Mouse (Mus musculus): Measurements from ENCODE around the gene Plce1. TPM values are rescaled to one million over a fixed set of nuclear protein-coding genes. Genes with fewer than 3 reads are reported as not detected.

The Plce1 gene
- polyA plus RNA-seq, 1 experiment from 2014 or later, result 2.0 TPM

- H3K27ac ChIP-seq (ENCODE audit: low read length), result no peak overlapping the region
- H3K27me3 ChIP-seq (replicated peaks; ENCODE audit: insufficient read depth, low read length), result no peaks in the 10 kb centered on the region
- ATAC-seq (no peak), DNase-seq (ENCODE audit: low spot score) (no peak)
- H3K9me3 ChIP-seq (ENCODE audit: low read length), result no peaks in the 10 kb centered on the region
- no peaks in the 10 kb centered on the region for H3K36me3 ChIP-seq (ENCODE audit: insufficient read depth, low read length)
- H3K4me2 ChIP-seq (replicated peaks; ENCODE audit: low read depth, low read length), result no peak overlapping the region
- no peaks in the 10 kb centered on the region for H3K4me1 ChIP-seq (ENCODE audit: insufficient read depth, low read depth, low read length)
- TF ChIP-seq EP300 (IDR thresholded peaks at IDR 0.05), result no peak
- no peak for TF ChIP-seq CTCF (IDR thresholded peaks at IDR 0.05)
- WGBS, result 59% methylated on average over 12 of the region's 12 CpGs
- H3K4me3 ChIP-seq (ENCODE audit: low read depth, low read length), result no peak overlapping the region
- H3K9ac ChIP-seq (replicated peaks; ENCODE audit: low read depth), result no peak overlapping the region
Observed at GRCm38 (mm10) chr19:38507251-38507965, 26.5 kb downstream of the Plce1 start.

GRCm38 (mm10) chr19:38507966-38508625, 27.2 kb downstream of the Plce1 start:
- TF ChIP-seq CTCF (IDR thresholded peaks at IDR 0.05) (no peak), EP300 (IDR thresholded peaks at IDR 0.05) (no peak)
- Histone ChIP-seq H3K36me3 (ENCODE audit: insufficient read depth, low read length) (no peaks in the 10 kb centered on the region), H3K9ac (replicated peaks; ENCODE audit: low read depth) (no peak overlapping the region), H3K4me2 (replicated peaks; ENCODE audit: low read depth, low read length) (no peak overlapping the region), H3K27me3 (replicated peaks; ENCODE audit: insufficient read depth, low read length) (no peaks in the 10 kb centered on the region), H3K27ac (ENCODE audit: low read length) (no peak overlapping the region), H3K4me3 (ENCODE audit: low read depth, low read length) (no peak overlapping the region), H3K9me3 (ENCODE audit: low read length) (no peaks in the 10 kb centered on the region), H3K4me1 (ENCODE audit: insufficient read depth, low read depth, low read length) (no peaks in the 10 kb centered on the region)
- no peak for DNase-seq (ENCODE audit: low spot score)
- 74% methylated on average over 9 of the region's 9 CpGs for WGBS
- no peak for ATAC-seq

GRCm38 (mm10) chr19:38514417-38515184, 33.7 kb downstream of the Plce1 start:
- ATAC-seq (peak; percentile 26; the same call in 1 of the 2 replicates), DNase-seq (ENCODE audit: low spot score) (peak; percentile 11)
- no peaks in the 10 kb centered on the region for H3K27me3 ChIP-seq (replicated peaks; ENCODE audit: insufficient read depth, low read length)
- TF ChIP-seq EP300 (IDR thresholded peaks at IDR 0.05) (no peak), CTCF (IDR thresholded peaks at IDR 0.05) (no peak)
- no peak overlapping the region for H3K27ac ChIP-seq (ENCODE audit: low read length)
- H3K9ac ChIP-seq (replicated peaks; ENCODE audit: low read depth), result no peak overlapping the region
- H3K9me3 ChIP-seq (ENCODE audit: low read length), result no peaks in the 10 kb centered on the region
- H3K4me1 ChIP-seq (ENCODE audit: insufficient read depth, low read depth, low read length), result no peaks in the 10 kb centered on the region
- no peak overlapping the region for H3K4me3 ChIP-seq (ENCODE audit: low read depth, low read length)
- H3K4me2 ChIP-seq (replicated peaks; ENCODE audit: low read depth, low read length), result no peak overlapping the region
- 56% methylated on average over 5 of the region's 5 CpGs for WGBS
- no peaks in the 10 kb centered on the region for H3K36me3 ChIP-seq (ENCODE audit: insufficient read depth, low read length)

- 51% methylated on average over 3 of the region's 3 CpGs for WGBS
- Histone ChIP-seq H3K4me3 (ENCODE audit: low read depth, low read length) (no peak overlapping the region), H3K9ac (replicated peaks; ENCODE audit: low read depth) (no peak overlapping the region), H3K9me3 (ENCODE audit: low read length) (no peaks in the 10 kb centered on the region), H3K36me3 (ENCODE audit: insufficient read depth, low read length) (no peaks in the 10 kb centered on the region), H3K4me1 (ENCODE audit: insufficient read depth, low read depth, low read length) (no peaks in the 10 kb centered on the region), H3K27ac (ENCODE audit: low read length) (no peak overlapping the region), H3K4me2 (replicated peaks; ENCODE audit: low read depth, low read length) (no peak overlapping the region), H3K27me3 (replicated peaks; ENCODE audit: insufficient read depth, low read length) (no peaks in the 10 kb centered on the region)
- ATAC-seq (no peak), DNase-seq (ENCODE audit: low spot score) (no peak)
- TF ChIP-seq CTCF (IDR thresholded peaks at IDR 0.05) (no peak), EP300 (IDR thresholded peaks at IDR 0.05) (no peak)
Observed at GRCm38 (mm10) chr19:38526855-38527254, 45.9 kb downstream of the Plce1 start.

- ATAC-seq, result no peak
- H3K27ac ChIP-seq (ENCODE audit: low read length), result no peak overlapping the region
Observed at GRCm38 (mm10) chr19:38527475-38527874, 46.6 kb downstream of the Plce1 start.

GRCm38 (mm10) chr19:38533230-38533629, 52.3 kb downstream of the Plce1 start:
- no peaks in the 10 kb centered on the region for H3K9me3 ChIP-seq (ENCODE audit: low read length)
- H3K4me2 ChIP-seq (replicated peaks; ENCODE audit: low read depth, low read length), result no peak overlapping the region
- no peak overlapping the region for H3K4me3 ChIP-seq (ENCODE audit: low read depth, low read length)
- H3K27me3 ChIP-seq (replicated peaks; ENCODE audit: insufficient read depth, low read length), result no peaks in the 10 kb centered on the region
- no peaks in the 10 kb centered on the region for H3K4me1 ChIP-seq (ENCODE audit: insufficient read depth, low read depth, low read length)
- no peak overlapping the region for H3K9ac ChIP-seq (replicated peaks; ENCODE audit: low read depth)
- H3K36me3 ChIP-seq (ENCODE audit: insufficient read depth, low read length), result no peaks in the 10 kb centered on the region
- TF ChIP-seq EP300 (IDR thresholded peaks at IDR 0.05) (no peak), CTCF (IDR thresholded peaks at IDR 0.05) (no peak)
- 77% methylated on average over 5 of the region's 5 CpGs for WGBS
- DNase-seq (ENCODE audit: low spot score) (no peak), ATAC-seq (no peak)
- H3K27ac ChIP-seq (ENCODE audit: low read length), result no peak overlapping the region

More at GRCm38 (mm10) chr19:38527475-38527874, 46.6 kb downstream of the Plce1 start:
- DNase-seq (ENCODE audit: low spot score), result no peak
- H3K9ac ChIP-seq (replicated peaks; ENCODE audit: low read depth), result no peak overlapping the region
- TF ChIP-seq EP300 (IDR thresholded peaks at IDR 0.05), result no peak
- TF ChIP-seq CTCF (IDR thresholded peaks at IDR 0.05), result no peak
- 63% methylated on average over 3 of the region's 3 CpGs for WGBS
- H3K27me3 ChIP-seq (replicated peaks; ENCODE audit: insufficient read depth, low read length), result no peaks in the 10 kb centered on the region
- no peak overlapping the region for H3K4me2 ChIP-seq (replicated peaks; ENCODE audit: low read depth, low read length)
- H3K4me3 ChIP-seq (ENCODE audit: low read depth, low read length), result no peak overlapping the region
- no peaks in the 10 kb centered on the region for H3K36me3 ChIP-seq (ENCODE audit: insufficient read depth, low read length)
- H3K4me1 ChIP-seq (ENCODE audit: insufficient read depth, low read depth, low read length), result no peaks in the 10 kb centered on the region
- no peaks in the 10 kb centered on the region for H3K9me3 ChIP-seq (ENCODE audit: low read length)

Data from lung, postnatal 0 days (tissue).